Mouse (Mus musculus) midbrain, embryonic 10.5 days (tissue): ENCODE measurements around the gene Zfp507. TPM values are rescaled to one million over a fixed set of nuclear protein-coding genes. Genes with fewer than 3 reads are reported as not detected.

Experiments used
- DNase-seq: peaks from one replicate; pipeline ENCODE4 v3.0.0-alpha.2; 2017; ENCODE audit warnings: low spot score
- H3K27ac ChIP-seq: fragments of 300-500 bp; sonication (generic); replicated peaks from 2 replicates; pipeline ENCODE4 v1.5.1; 2016; ENCODE audit warnings: mild to moderate bottlenecking
- H3K27me3 ChIP-seq: fragments of 300-500 bp; sonication (generic); 2 replicates; pipeline ENCODE4 v1.6.1; 2016; ENCODE audit warnings: low read depth, mild to moderate bottlenecking; ENCODE audit not compliant: poor library complexity, severe bottlenecking
- H3K36me3 ChIP-seq: fragments of 300-500 bp; sonication (generic); 2 replicates; pipeline ENCODE4 v1.6.1; 2016; ENCODE audit warnings: mild to moderate bottlenecking, moderate library complexity
- H3K4me1 ChIP-seq: fragments of 300-500 bp; sonication (generic); 2 replicates; pipeline ENCODE4 v1.6.1; 2016
- H3K4me3 ChIP-seq: fragments of 300-500 bp; sonication (generic); 2 replicates; pipeline ENCODE4 v1.5.1; 2016; ENCODE audit warnings: mild to moderate bottlenecking, moderate library complexity
- H3K9me3 ChIP-seq: fragments of 300-500 bp; sonication (generic); replicated peaks from 2 replicates; pipeline ENCODE4 v1.6.1; 2016; ENCODE audit warnings: mild to moderate bottlenecking
- WGBS: fragments of 180-500 bp; shearing (Covaris S2); methylation state at CpG from one replicate; pipeline ENCODE4 v1.1.7; 2016; 5-methylcytosine and 5-hydroxymethylcytosine counted together
- polyA plus RNA-seq: library from polyadenylated mRNA; unstranded; fragments of >200 nt; fragmentation: Nextera tagmentation; extraction: Ambion mirVana; gene quantifications from 2 replicates; pipeline ENCODE4 v1.2.1, GENCODE M21; 2016

The Zfp507 gene
- polyA plus RNA-seq, 1 experiment from 2014 or later: 16.8 TPM

DNA sequence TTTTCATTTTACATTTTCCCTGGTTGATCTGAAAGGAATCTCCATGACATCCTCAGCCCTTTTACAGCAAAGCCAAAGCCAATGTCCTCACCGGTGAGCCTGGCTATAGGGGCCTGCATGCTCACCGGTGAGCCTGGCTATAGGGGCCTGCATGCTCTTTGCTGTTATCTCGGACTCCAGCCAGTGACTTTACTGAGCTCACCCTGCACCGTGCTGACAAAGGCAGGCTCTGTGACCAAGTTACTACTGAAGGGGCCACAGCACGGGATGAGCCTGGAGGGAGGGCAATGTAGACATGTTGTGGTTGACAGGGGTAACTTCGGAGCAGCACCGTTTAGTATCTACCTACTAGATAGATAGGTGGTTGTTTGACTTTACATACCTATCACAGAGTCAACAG, 32.7 kb downstream of the Zfp507 start:
- Histone ChIP-seq H3K27me3 (no peaks in the 10 kb centered on the region), H3K27ac (no peak overlapping the region), H3K4me3 (no peak overlapping the region), H3K4me1 (no peaks in the 10 kb centered on the region), H3K36me3 (peaks cover 36% of the 10 kb centered on the region), H3K9me3 (no peaks in the 10 kb centered on the region)
- 88% methylated on average over 7 of the region's 7 CpGs for WGBS
- no peak for DNase-seq

DNA sequence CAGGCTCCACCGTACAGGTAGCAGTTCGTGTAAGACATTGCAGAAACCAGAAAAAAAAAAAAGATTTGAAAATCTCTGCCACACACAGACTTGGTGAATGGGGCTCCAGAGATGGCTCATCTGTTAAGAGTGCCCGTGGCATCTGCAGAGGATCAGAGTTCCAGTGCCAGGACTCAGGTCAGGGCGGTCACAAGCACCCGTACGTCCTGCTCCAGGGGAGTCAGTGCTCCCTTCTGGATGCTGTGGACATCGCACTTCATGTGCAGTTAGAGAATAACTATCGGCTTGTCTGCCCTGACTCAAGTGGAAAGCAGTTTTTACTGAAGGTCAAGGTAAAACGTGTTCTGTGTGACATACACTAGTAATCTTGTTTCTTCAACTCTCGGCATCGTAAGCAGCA, 38.3 kb downstream of the Zfp507 start:
- no peaks in the 10 kb centered on the region for H3K4me1 ChIP-seq
- no peak overlapping the region for H3K27ac ChIP-seq
- no peaks in the 10 kb centered on the region for H3K36me3 ChIP-seq
- H3K27me3 ChIP-seq: no peaks in the 10 kb centered on the region
- no peaks in the 10 kb centered on the region; the same call in 1 of the 2 replicates for H3K9me3 ChIP-seq
- 94% methylated on average over 11 of the region's 11 CpGs for WGBS
- H3K4me3 ChIP-seq: no peak overlapping the region
- DNase-seq: no peak

DNA sequence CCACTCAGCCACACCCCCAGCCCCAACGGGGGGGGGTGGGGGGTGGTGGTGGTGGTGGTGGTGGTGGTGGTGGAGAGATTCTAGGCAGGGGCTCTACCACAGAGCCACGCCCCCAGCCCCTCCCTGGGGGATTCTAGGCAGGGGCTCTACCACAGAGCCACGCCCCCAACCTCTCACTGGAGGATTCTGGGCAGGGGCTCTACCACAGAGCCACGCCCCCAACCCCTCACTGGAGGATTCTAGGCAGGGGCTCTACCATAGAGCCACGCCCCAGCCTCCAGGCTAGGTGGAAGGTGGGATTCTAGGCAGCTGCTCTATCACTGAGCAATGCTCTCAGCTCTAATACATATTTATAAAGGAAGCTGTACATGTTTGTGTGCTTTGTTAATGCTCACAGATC, 41.0 kb downstream of the Zfp507 start:
- H3K27me3 ChIP-seq: no peaks in the 10 kb centered on the region
- 72% methylated on average over 5 of the region's 5 CpGs for WGBS
- H3K9me3 ChIP-seq: no peaks in the 10 kb centered on the region; the same call in 1 of the 2 replicates
- no peak overlapping the region for H3K4me3 ChIP-seq
- no peaks in the 10 kb centered on the region for H3K36me3 ChIP-seq
- no peaks in the 10 kb centered on the region for H3K4me1 ChIP-seq
- H3K27ac ChIP-seq: no peak overlapping the region
- no peak for DNase-seq

DNA sequence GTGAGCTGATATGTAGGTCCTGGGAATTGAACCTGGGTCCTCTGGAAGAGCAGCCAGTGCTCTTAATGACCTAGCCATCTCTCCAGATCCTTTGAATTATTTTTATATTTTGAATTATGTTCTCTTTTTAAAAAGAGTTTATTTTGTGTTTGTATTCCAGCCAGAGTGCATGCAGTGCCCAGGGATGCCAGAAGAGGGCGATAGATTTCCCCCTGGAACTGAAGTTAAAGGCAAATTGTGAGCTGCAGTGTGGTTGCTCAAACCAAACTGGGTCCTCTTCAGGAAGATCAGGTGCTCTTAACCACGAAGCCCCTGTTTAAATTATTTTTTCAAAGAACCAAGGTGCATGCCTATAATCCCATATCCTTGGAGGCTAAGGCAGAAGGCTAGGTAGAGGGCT, 43.2 kb downstream of the Zfp507 start:
- no peak for DNase-seq
- no peaks in the 10 kb centered on the region for H3K27me3 ChIP-seq
- WGBS: 18% methylated on average over 2 of the region's 2 CpGs
- H3K4me1 ChIP-seq: peaks cover 3% of the 10 kb centered on the region
- H3K27ac ChIP-seq: no peak overlapping the region
- no peaks in the 10 kb centered on the region for H3K36me3 ChIP-seq
- no peak overlapping the region for H3K4me3 ChIP-seq
- no peaks in the 10 kb centered on the region; the same call in 1 of the 2 replicates for H3K9me3 ChIP-seq

DNA sequence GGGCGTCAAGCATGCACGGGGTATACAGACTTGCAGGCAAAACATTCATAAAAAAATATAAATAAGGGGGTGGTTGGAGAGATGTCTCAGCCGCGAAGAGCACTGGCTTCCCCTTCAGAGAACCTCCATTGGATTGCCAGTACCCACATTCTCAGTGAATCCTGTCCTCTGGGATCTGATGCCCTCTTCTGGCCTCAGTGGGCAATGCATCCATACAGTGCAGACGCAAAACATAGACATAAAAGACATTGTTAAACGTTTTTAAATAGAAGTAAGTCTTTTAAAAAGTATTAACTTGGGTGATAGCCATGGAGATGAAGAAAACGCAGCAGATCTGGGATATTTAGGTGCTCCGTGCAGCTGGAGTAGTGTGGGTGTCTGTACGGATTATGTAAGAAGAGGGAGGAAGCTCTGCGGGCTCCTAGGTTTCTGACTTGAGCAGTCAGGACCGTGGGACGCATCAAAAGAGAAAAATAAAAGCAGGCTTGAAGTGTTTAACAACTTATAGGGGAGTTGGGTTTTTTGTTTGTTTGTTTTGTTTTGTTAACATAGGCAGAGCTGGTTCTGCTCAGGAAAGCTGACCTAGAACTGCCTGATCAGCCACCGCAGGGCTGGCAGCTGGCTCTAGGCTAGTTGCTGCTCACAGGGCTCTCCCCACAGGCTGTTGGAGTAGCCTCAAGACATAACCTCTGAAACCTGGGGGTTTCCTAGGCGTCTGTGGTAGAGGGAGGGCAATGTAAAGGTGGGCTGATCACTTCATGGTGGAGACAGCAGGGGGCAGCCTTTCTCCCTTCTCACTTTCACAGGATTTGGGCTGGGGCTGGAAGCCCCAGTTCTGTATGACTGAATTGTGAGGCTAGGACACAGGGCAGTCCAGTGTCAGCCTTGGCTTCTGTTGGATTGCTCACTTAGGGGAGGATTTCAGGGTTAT, 46.0 kb downstream of the Zfp507 start:
- Histone ChIP-seq H3K4me1 (peaks cover 29% of the 10 kb centered on the region), H3K27ac (no peak overlapping the region), H3K36me3 (peaks cover 4% of the 10 kb centered on the region; the same call in 1 of the 2 replicates), H3K27me3 (no peaks in the 10 kb centered on the region), H3K9me3 (no peaks in the 10 kb centered on the region; the same call in 1 of the 2 replicates), H3K4me3 (no peak overlapping the region)
- 36% methylated on average over 14 of the region's 14 CpGs for WGBS
- DNase-seq: peak; percentile 27

DNA sequence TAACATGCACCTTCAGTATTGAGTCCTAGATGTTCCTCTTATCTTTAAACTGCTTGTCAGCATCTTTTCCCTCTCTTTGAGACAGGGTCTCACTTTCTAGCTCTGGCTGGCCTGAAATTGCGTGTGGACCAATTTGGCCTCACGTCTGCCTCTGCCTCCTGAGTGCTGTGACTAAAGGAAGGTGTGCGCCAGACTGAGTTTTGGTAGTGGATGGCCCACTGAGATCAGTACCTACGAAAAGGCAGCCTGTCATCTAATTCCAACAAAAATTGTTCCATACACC, 48.0 kb downstream of the Zfp507 start:
- Histone ChIP-seq H3K4me3 (peak overlapping the region; percentile 89), H3K27me3 (no peaks in the 10 kb centered on the region), H3K4me1 (peaks cover 29% of the 10 kb centered on the region), H3K9me3 (no peaks in the 10 kb centered on the region), H3K27ac (peak overlapping the region; percentile 89), H3K36me3 (peaks cover 23% of the 10 kb centered on the region)
- 72% methylated on average over 4 of the region's 4 CpGs for WGBS
- DNase-seq: no peak

DNA sequence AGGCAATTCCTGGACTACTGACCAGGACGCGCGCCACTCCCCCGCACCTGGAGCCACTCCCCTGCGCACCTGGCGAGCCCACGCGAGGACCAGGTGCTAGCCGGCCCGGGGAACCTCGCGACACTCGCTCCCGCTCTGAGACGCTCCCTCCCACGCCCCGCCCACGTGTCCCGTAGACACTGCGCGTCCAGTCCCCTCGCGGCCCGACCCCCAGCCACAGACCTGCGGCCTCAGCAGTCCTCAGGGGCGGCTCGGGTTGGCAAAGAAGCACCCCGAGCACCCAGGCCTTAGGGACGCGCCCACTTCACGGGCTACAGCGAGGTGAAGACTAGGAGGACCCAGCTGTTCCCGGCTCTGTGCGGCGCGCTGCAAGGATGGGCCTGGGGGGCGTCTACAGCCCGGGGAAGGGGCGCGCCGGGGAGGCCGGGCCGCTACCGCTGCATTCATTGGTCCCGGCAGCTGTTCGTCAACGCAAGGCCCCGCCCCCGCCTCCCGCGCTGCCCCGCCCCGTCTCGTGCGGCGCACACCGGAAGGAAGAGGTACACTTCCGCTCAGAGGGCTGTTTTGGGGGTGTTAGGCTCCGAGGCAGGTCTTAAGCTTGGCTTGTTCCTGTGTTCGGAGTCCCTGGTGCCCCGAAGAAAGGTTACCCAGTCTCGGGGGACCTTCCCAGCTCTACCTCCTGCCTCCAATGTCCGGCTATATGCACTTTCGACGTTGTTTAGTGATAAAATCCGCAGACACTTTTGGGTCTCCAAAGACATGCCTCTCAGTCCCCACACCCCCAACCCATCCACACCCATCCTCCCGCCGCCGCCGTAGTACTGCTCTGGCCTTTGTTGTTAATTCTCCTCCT, 48.5 kb downstream of the Zfp507 start, which contains the start of gene Dpy19l3:
Dpy19l3 (minus strand) TSS at position 422 of the 853 bp plus-strand sequence.
- peak within 1 kb of the TSS; percentile 89 for H3K27ac ChIP-seq
- H3K9me3 ChIP-seq: no peaks in the 10 kb centered on the region
- peak; percentile 92 for DNase-seq
- under 1% methylated on average over 70 of the region's 70 CpGs for whole genome bisulfite sequencing
- peaks cover 29% of the 10 kb centered on the region for H3K36me3 ChIP-seq
- H3K27me3 ChIP-seq: no peaks in the 10 kb centered on the region
- H3K4me1 ChIP-seq: peaks cover 29% of the 10 kb centered on the region
- H3K4me3 ChIP-seq: peak within 1 kb of the TSS; percentile 89

DNA sequence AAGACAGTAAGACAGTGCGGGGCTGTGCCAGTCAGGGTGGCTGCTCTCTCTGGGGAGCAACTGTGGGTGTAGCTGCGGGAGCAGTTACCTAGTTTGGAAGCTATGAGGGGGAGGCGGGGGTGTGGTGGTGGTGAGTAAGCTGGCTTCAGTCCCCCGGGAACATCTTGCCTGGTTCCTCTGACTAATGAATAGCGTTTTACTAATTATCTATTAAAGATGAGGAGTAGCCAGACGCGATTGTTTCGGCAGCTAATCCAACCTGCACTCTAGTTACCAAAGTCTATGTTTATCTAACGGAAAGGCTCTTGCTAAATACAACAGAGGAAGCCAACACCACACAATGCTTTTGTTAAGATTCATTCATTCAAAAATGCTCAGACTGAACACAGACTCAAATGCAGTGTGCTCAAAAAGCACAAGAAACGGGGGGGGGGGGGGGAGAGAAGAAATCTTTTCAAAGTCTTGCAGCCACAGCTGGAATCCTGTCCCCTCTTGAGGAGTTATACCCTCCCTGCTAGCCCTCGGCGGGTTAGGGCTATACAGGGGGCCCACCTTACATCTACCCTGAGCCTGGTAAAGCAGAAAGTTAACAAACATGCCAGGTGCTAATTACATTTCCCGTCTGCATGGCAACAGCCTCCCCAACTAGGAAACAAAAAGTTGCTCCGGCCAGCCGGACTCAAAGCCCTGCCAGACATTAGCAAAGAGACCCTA, 49.3 kb downstream of the Zfp507 start:
- WGBS: 7% methylated on average over 15 of the region's 15 CpGs

DNA sequence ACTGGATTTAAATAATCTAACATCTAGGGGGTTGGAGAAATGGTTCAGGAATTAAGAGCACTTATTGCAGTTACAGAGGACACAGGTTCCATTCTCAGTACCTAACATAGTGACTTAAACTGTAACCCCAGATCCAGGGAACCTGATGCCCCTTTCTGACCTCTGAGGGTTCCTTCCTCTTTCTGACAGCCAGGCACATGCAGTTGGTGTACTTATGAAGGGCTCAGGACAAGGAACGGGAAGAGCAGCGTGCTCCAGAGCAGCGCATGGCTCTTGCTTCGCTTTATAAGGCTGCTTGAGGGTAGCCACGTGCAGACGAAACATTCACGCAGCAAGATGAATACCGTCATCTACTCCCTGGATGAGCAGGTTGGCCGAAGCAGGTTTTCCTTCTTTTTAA, 51.9 kb downstream of the Zfp507 start:
- Histone ChIP-seq H3K9me3 (no peaks in the 10 kb centered on the region), H3K4me3 (no peak overlapping the region), H3K36me3 (peaks cover 62% of the 10 kb centered on the region), H3K27me3 (no peaks in the 10 kb centered on the region), H3K4me1 (peaks cover 47% of the 10 kb centered on the region), H3K27ac (no peak overlapping the region)
- DNase-seq: no peak
- 94% methylated on average over 9 of the region's 9 CpGs for WGBS

More for the DNA sequence above, 49.3 kb downstream of the Zfp507 start:
- no peak for DNase-seq
- H3K4me3 ChIP-seq: peak overlapping the region; percentile 89
- peaks cover 36% of the 10 kb centered on the region for H3K36me3 ChIP-seq
- H3K27me3 ChIP-seq: no peaks in the 10 kb centered on the region
- H3K4me1 ChIP-seq: peaks cover 29% of the 10 kb centered on the region
- no peaks in the 10 kb centered on the region for H3K9me3 ChIP-seq
- H3K27ac ChIP-seq: peak overlapping the region; percentile 89

DNA sequence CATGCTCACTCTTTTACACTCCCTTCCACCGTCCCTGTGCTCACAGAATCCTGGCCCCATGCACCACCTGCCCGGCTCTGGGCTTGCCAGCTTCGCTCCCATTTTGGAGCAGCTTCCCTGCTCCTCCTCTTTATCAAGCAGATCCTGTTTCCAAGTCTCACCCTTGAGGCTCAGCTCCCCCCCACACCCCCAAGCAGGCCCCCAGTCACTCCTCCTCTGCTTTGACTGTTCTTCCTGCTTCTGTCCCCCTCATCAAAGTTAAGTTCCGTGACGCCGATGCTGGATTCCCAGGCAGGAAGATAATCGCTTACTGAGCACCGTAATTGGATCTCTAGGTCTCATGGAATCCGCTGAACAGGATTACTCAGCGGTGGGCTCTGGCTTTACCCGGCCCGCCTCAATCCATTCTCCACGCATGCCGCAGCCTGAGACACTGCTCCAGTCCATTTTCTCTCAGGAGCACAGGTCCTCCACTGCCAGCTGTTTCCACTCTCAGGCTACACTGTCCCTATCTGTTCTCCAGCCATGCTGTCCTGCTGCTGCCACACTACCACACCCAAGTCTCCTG, 55.3 kb downstream of the Zfp507 start:
- H3K4me1 ChIP-seq: peaks cover 27% of the 10 kb centered on the region
- peak overlapping the region; percentile 58 for H3K27ac ChIP-seq
- peaks cover 96% of the 10 kb centered on the region for H3K36me3 ChIP-seq
- H3K9me3 ChIP-seq: no peaks in the 10 kb centered on the region
- H3K4me3 ChIP-seq: no peak overlapping the region
- H3K27me3 ChIP-seq: no peaks in the 10 kb centered on the region
- 51% methylated on average over 14 of the region's 14 CpGs for WGBS
- peak; percentile 73 for DNase-seq

DNA sequence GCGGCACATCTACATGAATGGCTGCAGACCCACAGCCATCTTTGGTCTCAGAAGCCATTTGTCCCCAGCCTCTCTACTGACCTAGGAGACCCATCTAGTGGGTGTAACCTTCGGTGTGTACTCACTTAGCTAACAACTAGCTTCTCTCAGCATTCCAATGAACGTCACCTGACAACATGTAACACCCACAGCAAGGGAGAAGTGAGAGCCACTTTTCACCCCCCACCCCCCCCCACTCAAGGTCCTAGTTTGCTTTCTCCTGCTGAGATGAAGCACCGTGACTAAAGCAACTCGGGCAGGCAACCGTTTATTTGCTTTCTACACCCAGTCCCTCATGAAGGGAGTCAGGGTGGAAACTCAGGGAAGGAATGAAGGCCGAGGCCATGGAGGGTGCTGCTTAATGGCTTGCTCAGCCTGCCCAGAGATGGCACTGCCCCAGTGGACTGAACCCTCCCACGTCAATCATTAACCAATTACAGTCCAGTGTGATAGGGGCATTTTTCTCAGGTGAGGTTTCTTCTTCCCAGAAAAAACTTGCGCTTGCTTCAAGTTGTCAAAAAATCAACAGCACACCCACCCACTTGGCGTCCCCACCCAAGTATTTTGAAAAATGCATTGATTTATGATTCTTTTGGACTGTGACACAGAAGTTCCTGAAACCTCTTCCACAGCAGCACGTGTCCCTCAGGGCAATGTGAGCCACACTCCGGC, 56.0 kb downstream of the Zfp507 start:
- H3K27me3 ChIP-seq: no peaks in the 10 kb centered on the region
- peak overlapping the region; percentile 55 for H3K27ac ChIP-seq
- DNase-seq: no peak
- 79% methylated on average over 12 of the region's 12 CpGs for WGBS
- peaks cover 21% of the 10 kb centered on the region for H3K4me1 ChIP-seq
- no peak overlapping the region for H3K4me3 ChIP-seq
- H3K9me3 ChIP-seq: no peaks in the 10 kb centered on the region
- H3K36me3 ChIP-seq: peaks cover 99% of the 10 kb centered on the region
